Mouse (Mus musculus) urinary bladder, postnatal 4 days (tissue): ENCODE data around the gene Ube2o.
A peak's percentile ranks its signal among the peaks of the same experiment; 100 is the strongest.
"Not testable (repeated sequence)": the region's sequence is repeated elsewhere in the genome, so short reads cannot be mapped to it uniquely, and the experiment has no call there.

ENCODE experiments used
- DNase-seq, 2 experiments: peaks; one replicate each; pipeline ENCODE4 v3.0.0; 2021 to 2022; ENCODE audit warnings: low spot score in 2 of 2

Gene Ube2o

DNA sequence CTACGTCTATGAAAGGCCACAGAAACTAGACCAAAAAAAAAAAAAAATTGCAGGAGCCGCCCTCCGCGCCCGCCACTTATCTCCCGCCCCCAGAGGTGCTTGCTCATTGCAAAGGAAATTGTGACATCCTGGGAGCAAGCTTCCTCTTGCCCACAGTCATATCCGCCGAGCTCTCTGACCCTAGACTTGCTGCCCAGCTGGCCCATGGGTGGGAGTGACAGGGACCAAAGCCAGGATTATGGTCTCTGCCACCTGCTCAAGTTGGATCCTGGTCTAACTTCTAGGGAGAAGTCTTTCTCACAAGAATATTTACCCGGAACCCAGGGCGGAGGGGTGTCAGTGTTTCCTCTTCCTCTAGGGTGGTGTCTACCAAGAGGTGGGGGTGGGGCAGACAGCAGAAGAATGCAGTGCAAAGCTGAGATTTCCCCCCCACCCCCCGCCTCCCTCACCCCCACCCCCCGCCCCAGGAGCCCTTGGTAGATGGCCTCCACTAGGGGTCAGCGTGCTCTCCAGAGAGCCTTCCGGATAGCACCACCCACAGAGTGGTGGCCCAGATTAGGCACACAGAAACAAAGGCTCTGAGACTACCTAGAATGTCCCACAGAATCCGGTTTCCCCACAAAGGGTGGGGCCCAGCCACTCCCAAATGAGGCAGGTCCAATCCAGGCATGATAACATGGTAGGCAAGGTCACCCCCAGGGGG, 34.6 kb upstream of the Ube2o start:
- no peak for DNase-seq

DNA sequence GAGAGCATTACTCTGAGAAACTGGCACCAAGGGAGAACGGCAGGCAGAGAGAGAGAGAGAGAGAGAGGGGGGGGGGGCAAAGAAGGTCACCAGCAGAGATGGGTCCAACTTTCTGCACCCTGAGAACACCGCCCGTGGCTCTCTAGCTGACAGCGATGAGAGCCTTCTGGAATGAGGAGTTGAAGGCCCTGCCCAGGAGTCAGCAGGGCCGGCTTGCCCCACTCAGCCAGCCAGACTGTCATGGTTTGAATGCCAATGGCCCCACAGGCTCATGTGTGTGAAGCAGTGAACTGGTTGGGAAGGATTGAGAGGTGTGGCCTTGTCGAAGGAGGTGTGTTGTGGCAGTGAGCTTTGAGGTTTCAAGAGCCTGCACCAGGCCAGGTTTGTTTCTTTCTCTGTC, 32.0 kb upstream of the Ube2o start:
- DNase-seq = no peak

DNA sequence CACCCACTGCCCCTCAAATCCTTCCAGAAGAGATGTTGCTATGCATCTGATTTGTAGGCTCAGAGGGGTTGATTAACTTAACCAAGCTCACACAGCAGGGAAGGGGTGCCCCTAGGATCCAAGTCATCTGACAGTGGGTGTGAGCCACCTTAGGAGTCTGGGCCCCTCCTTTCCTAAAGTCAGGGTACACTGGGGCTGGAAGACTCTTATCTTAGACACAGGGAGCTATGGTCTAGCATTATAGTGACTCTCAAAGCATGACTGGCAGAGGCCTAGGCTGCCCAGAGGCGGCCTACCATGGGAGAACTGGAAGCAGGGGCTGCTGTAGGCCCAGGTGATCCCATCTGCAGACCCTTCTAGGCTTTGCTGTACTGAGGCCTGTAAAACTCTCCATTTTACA, 31.3 kb upstream of the Ube2o start:
- no peak for DNase-seq

DNA sequence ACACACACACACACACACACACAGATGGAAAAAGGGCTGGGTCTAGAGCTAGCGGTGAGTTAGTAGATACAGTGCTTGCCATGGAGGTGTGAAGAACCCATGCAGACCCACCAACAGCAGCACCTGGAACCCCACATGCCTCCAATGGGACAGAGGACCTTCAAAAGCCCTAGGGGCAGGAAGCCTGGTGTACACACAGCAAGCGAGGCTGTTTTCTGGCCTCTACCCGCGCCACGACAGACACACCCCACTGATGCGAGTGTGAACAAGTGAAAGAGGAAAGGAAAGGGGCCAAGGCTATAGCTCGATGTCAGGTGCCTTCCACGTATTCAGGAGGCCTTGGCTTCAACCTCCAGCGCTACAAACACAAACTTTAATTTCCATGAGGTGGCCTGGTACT, 30.6 kb upstream of the Ube2o start:
- no peak for DNase-seq

DNA sequence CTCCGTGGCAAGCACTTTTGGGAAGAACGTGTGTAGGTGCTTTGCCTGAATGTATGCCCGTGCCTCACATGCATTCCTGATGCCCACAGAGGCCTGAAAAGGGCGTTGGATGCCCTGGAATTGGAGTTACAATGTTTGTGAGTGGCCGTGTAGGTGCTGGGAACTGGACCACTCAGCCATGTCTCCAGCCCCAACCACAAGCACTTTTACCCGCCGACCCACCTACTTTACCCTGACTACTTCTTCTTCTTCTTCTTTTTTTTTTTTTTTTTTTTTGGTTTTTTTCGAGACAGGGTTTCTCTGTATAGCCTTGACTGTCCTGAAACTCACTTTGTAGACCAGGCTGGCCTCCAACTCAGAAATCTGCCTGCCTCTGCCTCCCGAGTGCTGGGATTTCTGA, 29.9 kb upstream of the Ube2o start:
- DNase-seq = not testable (repeated sequence)

DNA sequence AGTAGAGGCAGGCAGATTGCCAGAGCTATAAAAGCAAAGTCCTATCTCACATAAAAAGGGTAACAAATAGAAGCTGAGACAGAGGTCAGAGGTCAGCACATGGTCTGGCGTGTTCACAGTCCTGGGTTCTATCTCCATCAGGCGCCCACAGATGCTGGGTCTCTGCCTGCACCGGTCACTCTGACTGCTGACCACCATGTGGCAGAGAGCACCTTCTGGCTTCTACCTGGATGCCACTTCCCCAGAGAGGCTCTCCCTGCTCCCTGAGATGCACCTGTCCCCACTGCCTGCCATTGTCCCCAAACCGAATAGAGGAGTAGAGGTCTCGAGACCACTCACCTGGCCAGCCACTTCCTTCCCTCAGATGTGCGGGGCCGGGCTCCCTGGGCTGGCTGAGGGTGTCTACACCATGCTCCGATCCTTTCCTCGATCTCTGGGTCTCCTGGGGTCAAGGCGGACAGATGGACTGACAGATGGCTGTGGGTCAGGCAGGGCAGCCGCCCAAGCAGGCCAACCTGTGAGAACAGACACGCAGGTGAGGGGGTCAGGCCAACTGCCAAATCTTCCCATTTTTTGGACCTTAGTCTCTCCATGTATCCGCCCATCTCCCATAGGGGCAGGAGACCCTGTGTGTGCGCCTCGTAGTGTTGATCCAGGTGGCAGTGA, 28.9 kb upstream of the Ube2o start:
- DNase-seq = no peak

DNA sequence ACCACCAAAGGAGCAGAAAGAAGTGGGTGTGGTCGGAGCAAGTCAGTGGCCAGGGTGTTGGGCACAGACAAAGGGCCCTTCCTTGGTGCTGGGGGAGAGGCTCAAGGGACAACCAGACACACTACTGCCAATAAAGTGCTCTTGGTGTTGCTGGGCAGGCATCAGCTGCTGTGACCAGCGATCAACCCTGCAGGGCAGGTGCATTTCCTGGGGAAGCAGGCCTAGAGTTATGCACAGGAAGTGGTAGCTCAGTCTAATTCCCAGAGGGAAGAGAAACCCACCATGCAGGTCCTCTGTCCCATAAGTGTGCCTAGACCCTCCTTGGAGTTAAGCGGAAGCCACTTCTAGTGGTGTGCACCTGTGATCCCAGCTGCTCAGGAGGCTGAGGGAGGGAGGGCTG, 26.5 kb upstream of the Ube2o start:
- no peak for DNase-seq

DNA sequence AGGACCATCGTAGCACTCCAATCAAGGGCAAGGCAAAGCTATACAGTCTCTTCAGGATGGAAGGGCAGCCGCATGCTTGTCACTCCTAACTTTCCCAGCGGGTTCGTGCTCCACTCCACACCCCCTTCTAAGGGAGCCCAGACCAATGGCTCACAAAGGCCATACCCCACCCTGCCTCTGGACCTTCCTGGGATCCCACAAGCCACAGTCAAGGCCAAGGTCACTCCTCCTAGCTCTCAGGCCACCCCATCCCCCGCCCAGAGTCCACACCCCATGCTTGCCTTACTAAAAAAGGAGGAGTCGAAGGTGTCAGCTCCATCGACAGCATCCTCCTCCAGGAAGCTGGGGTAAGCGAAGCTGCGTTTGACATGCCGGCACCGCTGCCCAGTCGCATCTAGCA, 22.9 kb upstream of the Ube2o start:
- DNase-seq = no peak

DNA sequence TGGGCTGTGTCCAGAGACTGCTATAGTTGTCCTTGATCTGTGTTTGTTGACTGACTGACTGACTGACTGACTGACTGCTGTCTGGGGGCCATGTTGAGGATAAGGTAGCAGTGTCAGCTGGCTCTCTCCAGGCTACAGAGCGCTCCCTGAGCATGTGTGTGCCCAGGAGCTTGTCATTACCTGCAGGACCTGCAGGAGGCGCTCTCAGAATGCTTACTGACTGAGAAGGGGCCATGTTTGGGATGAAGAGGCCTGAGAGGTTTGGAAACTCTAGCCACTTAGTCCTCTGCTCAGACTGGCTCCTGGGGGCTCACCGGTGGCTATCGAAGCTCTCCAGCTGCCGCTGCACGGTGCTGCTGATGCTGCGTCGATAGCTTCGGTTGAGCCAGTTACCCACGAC, 22.1 kb upstream of the Ube2o start:
- DNase-seq = no peak

DNA sequence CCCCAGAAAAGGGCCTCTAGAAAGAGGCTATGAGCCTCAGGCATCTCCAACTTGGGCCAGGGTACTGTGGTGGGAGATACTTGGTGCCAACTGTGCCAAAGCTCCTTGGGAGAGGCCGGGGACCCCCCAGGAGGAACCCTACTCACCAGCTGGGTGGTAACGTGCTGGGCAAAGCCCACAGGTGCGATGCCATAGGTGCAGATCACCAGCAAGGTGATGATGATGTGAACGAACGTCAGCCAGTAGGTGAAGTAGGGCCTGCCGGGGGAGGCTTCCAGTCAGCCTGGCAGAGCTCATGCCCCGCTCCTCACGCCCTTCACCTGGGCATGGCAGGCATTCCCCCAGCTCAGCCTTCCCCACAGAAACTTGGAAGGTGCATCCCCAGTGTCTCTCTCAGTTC, 20.8 kb upstream of the Ube2o start:
- no peak for DNase-seq

DNA sequence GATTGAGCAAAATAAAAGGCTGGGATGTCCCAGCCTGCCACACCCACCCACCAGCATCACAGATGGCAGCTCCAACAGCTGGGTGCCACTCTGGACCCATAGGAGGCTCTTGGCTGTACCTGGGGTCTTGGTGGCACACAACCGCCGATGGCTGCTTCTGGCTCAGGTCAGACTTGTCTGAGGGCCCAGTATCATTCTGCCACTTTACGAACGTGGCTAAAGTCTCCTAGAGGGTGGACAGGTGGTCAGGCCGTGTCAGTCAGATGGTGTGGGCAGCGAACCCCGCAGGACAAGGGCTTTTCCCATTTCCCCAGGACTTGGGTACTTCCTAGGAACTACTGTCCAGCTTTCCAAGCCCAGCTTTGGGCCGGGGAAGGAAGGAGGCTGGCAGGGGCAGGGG, 19.9 kb upstream of the Ube2o start:
- DNase-seq = no peak

DNA sequence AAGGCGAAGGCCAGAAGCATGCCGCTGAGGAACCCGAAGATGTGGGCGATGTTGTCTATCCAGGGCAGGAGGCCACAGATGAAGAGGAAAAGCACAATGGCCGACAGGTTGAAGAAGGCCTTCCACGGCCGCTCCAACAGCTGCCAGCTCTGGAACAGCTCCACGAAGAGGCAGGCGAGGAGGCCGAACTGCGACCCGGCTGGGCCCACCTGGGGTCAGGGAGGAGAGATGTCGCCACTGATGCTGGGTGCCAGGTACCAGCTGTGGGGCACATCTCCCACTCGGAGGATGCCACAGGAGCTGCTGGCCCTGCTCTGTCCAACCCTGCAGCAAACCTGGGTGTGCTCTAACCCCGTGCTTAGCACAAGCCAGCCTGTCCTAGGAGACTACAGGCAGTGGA, 18.0 kb upstream of the Ube2o start:
- no peak for DNase-seq

DNA sequence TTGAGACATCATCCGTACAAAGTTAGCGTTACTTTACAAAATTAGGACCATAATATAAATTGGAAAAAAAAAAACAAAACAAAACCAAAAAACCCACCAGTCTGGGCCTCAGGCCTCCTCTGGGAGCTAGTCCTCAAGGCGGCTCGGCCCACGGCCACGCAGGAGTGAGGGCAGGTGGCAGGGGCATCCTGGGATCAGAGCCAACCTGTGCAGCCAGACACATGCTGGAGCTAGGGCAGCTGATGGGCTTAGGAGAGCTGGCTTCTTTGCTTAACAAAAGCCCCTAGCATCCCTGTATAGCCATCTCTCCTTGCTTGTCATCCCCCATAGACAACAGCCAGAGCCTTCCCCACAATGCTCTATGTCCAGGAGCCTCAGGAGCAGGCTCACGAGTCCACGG, 16.9 kb upstream of the Ube2o start:
- DNase-seq = no peak

DNA sequence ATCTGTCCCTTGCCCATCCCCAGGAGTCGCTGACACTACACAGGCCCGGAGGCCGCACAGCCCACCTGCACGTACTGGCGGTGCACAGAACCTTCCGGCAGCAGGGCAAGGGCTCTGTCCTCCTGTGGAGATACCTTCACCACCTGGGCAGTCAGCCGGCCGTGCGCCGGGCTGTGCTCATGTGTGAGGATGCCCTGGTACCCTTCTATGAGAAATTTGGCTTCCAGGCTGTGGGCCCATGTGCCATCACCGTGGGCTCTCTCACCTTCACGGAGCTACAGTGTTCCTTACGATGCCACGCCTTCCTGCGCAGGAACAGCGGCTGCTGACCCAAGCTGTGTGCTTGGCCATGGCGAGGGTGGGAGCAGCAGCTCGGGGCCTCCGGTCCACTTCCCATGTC, 15.5 kb upstream of the Ube2o start:
- DNase-seq = no peak

DNA sequence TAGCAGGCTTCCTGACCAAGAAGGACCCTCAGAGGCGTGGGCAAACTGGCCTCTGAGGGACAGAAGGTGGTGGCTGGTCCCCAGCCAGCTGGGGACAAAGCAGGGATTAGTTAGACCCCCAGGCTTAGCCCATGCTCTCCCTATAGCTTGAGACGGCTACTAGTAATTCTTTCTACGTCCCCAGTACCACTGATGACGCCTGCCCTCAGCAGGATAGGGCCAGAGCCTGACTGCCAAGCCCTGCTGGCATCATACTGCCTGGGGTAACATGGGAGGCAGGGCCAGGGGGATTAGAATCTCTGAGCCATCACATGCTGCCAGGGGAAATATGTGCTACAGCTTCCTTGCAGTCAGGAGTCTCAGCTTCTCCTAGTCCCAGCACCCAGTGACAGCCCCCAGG, 12.1 kb upstream of the Ube2o start:
- no peak for DNase-seq

DNA sequence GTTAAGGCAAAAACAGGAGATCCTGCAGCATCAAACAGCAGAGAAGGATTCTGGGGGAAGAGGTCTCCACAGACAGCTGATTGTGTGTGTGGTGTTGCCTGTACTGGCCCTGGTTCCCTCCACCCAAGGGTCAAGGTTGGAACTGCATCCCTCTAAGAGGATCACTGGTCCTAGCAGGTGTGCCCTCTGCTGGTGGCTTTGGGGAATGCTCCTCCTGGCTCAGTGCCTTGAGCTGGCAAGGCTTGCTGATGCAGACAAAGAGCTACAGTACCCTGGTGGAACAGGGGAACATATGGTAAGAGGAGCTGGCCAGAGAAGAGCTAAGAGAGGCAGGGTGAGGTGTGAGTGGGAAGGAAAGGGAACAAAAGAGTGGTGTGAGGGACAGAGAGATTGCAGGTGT, 11.2 kb upstream of the Ube2o start:
- peak; percentile 88 to 95 for DNase-seq

DNA sequence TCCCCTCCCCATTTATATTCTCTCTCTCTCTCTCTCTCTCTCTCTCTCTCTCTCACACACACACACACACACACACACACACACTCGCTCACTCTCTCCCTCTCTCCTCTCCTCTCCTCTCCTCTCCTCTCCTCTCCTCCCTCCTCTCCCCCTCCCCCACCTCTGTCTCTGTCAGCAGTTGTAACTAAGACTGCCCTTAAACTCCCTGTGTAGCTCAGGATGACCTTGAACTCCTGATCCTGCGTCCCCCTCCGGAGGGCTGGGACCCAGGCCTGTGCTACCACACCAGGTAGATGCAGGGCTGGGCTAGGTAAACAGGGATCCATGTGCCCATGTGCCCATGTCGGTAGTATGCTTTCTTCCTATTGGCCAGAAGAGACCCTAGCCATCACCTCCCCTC, 10.4 kb upstream of the Ube2o start:
- DNase-seq = no peak

DNA sequence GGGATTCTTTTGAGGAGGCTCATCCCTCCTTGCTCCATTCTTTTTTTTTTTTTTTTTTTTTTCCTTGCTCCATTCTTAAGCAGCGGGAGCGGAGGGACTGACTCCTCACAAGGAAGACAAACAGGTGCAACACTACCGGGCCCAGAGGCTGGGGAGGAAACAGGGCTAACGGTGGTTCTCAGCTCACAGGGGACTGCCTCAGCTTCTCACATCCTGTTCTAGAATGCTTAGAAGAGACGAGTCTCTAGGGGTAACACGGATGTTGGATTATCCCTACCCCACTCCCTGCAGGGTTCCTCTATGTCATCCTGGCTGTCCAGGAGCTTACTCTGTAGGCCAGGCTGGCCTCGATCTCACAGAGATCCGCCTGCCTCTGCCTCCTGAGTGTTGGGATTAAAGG, 8.3 kb upstream of the Ube2o start:
- DNase-seq = no peak

DNA sequence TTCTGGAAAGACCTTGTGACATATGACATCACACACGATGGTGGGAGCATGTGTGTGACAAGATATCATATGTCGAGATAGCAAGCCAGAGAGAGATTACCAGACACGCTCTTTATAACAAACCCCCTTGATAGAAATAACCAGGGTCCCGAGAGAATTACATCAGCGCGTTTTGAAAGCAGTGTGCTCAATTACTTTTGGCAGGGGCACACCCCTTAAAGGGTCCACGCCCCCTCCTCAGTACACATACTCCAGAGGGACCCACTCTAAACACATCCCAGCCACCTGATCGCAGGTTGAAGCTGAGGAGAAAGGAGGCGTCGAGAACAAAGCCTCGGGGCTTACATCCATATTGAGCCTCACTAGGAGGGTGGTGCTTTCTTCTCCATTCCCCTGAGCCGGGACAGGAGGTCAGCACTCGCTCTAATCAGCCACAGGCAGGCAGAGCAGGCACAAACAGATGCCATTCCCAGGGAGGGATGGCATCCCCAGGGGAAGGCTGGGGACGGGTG, 7.8 kb upstream of the Ube2o start:
- DNase-seq = no peak

DNA sequence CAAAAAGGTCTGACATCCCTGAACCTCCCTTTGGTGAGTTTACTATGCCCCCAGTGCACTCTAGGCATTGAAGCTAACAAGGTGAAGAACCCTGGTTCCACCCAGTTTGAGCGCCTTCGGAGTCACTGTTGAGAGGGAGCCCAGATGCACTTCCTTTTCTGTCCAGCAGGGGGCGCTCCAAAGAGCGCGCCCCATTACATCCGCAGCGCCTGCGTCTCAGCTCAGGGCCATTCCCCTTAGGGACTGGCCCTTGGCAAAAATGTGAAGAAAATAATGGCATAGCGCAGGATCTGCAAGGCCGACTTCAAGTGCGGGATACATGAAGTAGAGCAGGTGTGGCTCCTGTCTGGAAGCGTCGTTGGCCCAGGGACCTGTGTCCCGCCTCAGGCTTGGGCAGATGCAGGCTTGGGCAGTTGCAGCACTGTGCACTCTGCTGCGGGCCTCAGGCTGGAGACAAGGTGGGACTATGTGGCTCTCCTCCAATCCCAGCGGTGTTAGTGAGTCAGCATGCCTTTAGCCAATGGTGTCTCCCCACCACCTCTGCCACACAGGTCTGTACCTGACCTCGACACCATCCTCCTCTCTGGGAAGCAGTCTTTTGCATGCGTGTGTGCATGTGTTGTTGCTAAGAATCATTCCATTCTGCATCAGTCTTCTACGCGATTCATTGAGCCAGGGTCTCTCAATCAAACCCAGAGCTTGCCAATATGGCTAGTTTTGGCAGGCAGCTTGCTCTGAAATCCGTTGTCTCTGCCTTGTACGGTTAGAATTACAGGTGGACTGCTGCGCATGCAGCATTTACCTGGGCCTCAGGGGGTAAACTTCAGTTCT, 5.8 kb upstream of the Ube2o start:
- DNase-seq = peak; percentile 53 to 77

DNA sequence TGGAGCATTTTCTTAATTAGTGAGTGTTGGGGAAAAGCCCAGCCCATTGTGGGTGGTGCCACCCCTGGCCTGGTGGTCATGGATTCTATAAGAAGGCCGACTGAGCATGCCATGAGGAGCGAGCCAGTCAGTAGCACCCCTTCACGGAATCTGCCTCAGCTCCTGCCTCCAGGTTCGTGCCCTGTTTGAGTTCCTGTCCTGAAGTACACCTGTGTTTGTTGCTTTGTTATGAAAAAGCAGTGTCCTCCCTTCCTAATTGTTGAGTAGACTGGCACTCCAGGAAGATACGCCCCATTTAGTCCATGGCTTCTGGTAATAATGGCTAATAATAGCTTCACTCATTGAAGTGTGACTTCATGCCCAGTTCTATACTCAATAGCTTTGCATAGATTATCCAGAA, 5.1 kb upstream of the Ube2o start, which contains the start of gene Aanat:
Gene Aanat, plus strand, starts transcription at position 123 of the 400 bp plus-strand sequence.
- DNase-seq = no peak

DNA sequence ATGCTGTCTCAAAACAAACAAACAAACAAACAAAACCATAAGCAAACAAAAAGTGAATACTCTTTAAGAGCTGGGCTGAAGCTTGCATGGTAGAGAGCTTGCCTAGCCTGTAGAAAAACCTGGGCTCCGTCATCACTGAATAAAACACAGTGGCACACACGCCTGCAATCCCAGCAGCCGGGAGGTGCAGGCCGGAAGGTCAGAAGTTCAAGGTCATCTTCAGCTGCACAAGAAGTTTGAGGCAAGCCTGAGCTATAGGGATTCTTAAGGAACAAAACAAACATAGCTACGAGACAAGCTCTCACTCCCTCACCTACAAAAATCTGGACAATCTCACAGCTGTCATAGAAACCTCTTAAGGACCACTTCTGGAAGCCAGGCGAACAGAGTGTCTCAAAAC, 4.4 kb upstream of the Ube2o start:
- no peak for DNase-seq
